Mouse (Mus musculus): ENCODE measurements around the gene Sema3a.

- TF ChIP-seq CTCF (IDR thresholded peaks at IDR 0.05; ENCODE audit: insufficient read depth, low read length) (no peak), POLR2A (IDR thresholded peaks at IDR 0.05; ENCODE audit: borderline replicate concordance, extremely low read depth, low read depth, low read length) (no peak)
Measured at GRCm38 (mm10) chr5:13384047-13384446, 258.8 kb downstream of the Sema3a start.

Data from lung, adult 2 months (tissue).